Mouse (Mus musculus): ENCODE measurements around the gene Vipr1.
A peak's percentile ranks its signal among the peaks of the same experiment; 100 is the strongest.
"Not testable (repeated sequence)": the region's sequence is repeated elsewhere in the genome, so short reads cannot be mapped to it uniquely, and the experiment has no call there.

Vipr1 gene

DNA sequence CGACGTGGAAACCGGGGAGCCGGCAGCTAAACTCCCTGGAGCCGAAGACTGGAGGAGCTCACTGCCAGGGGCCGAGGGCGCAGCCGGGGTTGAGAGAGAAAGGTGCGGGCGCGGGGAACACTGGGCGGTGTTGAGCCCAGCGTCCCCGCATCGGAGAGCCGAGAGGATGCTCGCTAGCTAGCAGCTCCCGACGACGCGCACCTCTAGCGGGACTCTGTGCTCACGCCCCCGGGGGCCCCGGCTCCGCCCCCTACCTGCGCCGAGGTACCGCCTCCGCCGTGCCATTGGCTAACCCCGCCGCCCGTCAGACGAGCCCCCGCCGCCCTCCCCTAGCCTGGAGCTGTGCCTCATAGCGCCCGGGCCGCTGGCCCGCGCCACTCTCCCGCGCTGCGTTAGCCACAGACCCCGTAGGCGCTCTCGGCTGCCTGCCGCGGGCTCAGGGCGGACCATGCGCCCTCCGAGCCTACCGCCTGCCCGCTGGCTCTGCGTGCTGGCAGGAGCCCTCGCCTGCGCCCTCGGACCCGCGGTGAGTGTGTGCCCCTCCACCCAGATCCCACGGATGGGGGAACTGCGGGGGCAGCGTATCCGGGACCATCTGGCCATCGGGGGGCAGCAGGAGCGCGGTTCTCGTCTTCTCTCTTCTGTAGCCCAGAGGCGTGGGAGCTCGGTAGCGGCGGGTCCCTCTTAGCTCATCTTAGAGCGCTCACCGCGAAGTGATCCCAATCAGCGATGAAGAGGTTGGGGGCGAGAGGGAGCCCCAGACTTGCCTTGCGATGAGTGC lies at the start of gene Vipr1:
Gene Vipr1 (plus strand): TSS at position 316 of the 781 bp plus-strand sequence.
- DNase-seq = peak; percentile 53 to 69

DNA sequence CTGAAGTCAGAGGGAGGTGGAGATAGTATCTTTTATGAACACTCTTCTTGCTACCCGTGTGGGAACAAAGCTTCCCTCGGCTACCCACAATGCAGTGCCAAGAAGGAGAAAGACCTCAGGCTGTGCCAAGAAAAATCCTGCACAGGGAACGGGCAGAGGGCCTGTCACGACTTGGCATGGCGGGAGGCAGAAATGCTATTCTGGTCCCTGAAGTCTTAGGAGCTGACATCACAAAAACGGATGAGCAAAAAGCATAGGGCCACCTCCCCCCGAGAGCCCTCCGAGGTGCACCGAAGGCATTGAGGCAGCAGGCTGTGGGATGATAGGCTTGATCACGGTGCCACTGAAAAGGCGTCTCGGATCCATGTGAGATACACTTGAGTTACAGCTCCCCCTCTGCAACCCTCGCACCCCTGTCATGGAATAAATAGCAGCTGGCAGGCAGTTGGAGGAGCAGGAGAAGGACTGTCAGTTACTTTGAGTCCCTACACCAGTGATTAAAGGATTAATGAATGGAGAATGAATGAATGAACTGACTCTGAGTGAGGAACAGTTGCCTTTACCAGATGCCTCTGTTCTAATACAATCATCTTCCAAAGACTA lies 49.5 kb upstream of the Vipr1 start:
- no peak for DNase-seq

DNA sequence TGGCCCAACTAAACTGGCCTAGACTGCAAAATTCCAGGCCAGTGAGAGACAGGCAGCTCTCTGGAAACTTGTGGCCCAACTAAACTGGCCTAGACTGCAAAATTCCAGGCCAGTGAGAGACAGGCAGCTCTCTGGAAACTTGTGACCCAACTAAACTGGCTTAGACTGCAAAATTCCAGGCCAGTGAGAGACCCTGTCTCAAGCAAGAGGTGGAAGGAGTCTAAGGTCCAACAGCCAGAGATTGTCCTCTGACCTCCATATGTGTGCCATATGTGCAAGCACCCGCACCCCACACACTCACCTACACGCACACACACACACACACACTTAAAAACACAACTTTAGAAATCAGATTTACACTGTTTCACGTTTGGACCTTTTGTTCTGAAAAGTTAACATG lies 48.7 kb upstream of the Vipr1 start:
- not testable (repeated sequence) for DNase-seq

DNA sequence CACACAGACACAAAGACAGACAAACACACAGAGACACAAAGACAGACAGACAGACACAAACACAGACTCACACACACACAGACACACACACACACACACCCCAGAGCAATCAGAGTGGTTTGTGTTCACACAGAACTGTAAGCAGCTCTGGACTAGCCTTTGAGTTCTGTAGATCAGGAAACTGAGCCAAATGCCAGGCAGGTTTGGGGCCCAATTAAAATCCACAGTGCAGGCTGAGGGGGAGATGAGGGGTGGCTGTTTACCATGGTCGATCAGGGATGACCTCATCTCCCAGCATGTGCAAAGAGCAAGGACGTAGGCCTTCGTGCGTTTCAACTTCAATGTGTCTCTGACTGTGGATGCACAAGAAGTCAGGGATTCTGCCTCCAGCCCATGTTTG lies 47.7 kb upstream of the Vipr1 start:
- no peak for DNase-seq

DNA sequence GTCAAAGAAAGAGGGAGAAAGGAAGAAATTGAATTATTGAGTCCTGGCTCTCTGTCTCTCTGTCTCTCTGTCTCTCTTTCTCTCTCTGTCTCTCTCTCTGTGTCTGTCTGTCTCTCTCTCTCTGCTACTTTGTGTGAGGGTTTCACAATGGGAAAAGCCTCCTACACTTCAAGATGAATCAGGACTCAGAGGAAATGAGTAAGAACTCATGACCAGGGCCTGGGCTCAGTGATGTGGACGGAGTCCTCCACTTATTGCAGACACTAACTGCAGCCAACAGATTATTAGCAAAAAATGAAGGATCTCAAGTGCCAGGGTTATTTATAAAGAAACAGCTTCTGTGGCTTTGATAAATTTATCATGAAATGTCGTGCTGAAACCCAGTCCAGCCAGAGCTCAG lies 44.4 kb upstream of the Vipr1 start:
- no peak for DNase-seq

DNA sequence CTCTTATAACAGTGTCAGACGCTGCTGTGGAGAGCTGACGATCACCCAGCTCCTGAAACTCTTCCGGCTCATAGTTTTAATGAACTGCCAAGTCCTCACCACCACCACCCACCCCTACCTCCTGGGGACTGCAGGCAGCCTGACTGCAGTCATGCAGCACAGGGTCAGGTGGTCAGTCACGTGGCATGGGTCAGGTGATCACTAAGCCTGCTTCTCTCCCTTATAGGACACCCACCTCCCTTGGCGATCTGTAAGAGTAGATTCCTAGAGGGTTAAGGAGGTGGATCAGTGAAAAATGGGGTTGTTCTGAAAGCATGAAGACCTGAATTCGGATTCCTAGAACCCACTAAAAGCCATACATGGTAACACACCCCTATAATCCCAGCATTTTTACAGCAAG lies 43.0 kb upstream of the Vipr1 start:
- DNase-seq = peak; percentile 38 to 43

DNA sequence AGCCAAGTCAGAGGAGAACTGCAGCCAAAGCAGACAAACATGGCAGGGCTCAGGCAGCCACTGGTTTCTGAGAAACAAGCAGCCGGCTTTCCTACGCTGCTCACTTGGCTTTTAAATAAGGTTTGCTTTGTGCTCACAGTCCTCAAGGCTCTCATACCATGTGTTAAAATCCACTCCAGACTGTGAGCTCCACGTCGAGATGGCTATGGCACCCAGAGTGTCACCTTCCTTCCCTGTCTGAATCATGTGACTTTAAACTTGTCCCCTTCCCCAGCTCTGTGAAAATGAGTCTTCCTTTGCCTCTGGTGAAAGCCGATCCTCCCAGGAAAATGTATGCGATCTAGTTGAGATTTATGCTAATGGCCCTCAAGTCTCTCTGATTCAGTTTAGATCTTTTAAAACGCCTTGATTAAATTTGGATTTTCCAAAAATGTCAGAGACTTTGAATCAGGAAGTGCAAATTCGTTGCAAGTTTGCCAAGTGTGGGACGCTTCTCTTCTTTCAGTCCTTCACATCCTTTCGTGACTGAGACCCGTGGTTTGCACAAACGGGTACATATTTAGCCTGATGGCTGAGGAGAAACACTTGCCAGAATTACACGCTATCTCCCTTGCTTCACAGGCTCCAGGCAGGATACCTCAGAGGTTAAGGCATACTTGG lies 42.2 kb upstream of the Vipr1 start:
- DNase-seq = no peak

DNA sequence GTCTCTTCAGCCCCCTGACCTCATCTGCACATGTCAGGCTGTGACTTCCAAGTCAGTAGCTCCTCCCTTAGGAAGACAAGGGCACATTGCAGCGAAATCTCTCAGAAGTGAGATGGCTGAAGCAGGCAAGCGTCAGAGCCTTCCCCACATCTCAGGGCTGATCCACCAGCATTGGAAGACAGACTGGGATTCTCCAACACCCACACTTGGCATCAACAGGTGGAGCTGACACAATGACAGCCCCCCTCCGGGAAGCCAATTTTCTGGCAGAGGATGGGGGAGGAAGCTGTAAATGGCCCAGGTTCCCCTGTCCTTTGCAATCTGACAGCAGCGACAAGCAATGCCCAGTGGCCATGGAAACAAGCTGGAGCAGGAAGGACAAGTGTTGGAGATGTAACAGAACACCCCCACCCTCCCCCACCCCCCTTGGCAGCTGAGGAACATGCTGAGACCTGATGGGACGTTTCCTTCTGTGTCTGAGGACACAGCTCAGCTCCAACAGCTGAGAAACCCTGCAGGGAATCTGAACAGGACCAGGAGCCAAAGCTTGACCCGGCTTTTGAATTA lies 41.6 kb upstream of the Vipr1 start:
- no peak for DNase-seq

DNA sequence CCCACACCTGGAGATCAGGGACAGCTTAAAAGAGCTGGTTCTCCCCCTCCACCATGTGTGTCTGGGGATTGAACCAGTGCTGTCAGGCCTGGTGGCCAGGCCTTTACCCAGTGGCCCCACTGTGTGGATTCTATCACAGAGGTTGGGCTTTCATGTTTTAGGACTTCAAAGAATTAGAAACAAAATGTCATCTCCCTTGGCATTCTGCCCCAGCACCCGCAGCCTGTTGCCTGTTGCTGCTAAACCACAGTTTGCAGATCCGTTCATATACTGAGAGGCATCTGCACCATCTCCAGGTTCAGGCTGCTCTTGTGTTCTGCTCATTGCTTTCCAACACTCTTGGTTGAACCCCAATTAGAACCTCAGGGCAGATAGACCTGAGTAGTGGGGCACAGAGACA lies 40.1 kb upstream of the Vipr1 start:
- DNase-seq = no peak

DNA sequence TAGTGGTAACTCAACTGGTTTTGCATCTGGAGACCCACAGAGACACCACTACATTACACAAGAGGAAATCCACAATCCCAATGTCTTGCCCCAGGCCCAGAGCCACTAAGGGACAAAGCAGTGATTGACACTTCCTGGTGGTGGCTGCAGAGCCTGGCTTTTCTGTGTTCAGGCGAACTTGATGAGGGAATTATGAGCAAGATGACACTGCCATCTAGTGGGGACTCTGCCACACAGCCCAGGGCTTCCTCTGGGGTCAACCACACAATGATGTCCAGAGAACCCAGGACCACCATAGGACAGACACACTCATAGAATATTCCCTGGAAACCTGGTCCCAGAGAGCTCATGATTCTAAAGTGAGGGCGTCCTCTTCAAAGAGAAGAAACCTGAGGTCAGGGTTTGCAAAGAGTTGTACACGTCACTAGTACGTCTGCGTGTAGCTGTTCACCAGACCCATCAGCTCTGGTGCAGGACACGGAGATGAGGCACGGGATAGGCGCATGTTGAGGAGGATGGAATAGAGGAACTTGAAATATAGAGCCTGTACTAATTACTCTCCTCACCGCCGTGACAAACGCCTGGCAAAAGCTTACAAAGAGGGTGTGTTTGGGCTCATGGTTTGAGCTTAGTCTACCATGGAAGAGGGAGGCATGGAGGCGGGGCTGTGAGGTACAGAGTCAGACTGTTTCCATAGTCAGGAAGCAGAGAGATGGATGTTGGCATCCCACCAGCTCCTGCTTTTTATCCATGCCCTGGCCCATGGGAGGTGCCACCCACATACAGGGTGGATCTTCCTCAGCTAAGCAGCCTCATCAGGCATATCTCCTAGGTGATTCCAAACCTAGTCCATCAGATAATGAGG lies 36.9 kb upstream of the Vipr1 start:
- DNase-seq = peak; percentile 52 to 74

DNA sequence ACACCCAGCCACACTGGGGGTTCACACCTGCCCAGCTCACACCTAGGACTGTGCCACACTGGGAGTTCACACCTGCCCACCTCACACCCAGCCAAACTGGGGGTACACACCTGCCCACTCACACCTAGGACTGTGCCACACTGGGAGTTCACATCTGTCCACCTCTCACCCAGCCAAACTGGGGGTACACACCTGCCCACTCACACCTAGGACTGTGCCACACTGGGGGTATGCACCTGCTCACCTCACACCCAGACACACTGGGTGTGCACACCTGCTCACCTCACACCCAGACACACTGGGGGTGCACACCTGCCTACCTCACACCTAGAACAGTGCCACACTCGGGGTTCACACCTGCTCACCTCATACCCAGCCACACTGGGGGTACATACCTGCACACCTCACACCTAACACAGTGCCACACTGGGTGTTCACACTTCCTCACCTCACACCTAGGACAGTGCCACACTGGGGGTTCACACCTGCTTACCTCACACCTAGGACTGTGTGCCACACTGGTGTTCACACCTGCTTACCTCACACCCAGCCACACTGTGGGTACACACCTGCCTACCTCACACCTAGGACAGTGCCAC lies 35.9 kb upstream of the Vipr1 start:
- DNase-seq = no peak

DNA sequence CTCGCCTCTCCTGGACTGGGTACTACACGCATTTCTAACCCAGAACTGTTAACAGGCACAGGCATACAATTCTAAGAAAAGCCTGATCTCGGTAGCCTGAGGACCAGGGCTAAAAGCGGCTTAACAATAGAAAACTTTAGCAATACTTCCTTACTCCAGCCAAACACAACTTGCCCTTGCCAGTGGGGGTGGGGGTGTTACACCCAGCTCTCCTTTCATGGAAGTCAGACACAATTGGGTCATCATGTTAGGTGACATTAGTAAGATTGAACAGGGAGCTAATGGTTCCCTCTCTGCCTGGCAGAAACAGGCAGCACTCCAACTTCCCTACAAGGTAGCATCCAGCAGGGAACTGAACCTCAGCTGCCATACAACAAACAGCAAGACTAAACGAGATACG lies 33.1 kb upstream of the Vipr1 start:
- DNase-seq = no peak

DNA sequence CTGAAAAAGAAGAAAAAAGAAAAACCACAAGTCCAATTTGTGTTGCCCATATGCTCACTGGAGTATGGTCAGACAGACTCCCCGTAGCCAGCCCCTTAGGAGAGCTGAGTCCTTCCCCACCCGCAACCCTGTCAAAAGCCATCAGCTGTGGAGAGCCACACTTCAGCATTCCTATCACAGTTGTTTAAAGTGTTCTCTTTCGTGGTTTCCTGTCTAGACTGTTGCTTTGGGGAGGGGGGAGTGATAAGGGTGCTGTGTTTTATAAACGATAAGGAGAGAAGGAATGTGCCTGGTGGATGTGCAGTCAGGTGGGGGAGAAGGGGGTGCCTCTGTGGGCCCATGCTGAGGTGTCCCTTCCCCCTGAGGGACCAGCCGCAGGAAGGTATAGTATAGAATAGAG lies 29.3 kb upstream of the Vipr1 start:
- DNase-seq = no peak

DNA sequence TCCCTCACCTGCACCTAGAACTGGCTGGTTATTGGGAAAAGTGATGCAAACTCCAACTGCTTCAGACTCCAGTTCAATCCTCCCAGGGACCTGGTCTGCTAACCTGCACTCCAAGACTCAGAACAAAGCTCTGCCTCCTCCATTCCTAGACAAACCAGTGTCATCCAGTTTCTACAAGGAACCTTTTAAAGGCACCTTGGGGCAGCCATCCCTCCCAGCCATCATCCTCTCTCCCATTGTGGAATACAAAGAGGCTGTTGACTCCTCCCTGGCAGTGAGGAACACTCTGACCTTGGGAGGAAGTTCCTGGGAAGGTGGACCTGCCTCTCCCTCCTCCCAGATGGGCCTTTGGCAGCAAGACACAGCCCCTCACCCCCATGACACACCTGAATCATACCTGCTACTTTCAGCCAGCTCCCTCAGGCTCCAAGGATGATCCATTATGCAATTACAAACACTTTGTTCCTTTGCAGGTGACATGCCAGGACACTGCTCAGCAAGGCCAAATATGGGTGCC lies 28.2 kb upstream of the Vipr1 start:
- DNase-seq = no peak

DNA sequence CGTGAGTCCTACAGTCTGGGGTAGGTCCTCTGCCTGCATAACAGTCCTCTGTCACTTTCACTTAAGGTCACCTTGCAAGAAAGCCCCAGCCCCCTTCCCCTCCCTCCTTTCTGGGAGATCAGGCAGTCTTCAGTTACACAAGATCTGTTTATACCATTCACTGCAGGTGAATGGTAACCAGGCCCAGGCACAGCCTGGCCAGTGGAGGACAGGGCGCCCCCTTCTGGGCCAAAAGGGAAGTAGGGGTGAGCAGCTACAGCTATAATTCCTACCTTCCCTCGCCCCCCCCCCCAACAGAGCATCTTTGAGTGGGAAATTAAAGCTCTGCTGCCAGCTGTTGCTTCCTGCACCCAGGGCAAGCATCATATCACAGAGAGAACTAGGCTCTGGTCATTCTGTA lies 26.0 kb upstream of the Vipr1 start:
- no peak for DNase-seq

DNA sequence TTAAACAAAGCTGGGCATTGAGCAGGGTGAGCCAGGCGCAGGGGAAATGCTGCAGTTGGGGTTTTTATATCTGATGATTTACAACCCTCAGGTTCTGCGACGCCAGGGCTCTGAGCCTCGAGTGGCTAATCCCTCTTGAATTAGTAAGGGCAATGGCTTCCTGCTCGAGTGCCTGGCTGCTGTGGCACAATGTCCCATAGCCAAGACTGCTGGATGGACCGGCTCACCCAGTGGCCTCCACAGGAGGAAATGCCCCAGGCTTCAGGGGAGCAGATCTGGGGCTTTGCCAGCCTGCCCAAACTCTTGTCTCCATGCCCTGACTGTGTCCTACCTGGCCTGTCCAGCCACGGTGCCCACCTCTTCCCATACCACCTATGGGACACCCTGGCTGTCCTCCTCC lies 23.1 kb upstream of the Vipr1 start:
- no peak for DNase-seq

DNA sequence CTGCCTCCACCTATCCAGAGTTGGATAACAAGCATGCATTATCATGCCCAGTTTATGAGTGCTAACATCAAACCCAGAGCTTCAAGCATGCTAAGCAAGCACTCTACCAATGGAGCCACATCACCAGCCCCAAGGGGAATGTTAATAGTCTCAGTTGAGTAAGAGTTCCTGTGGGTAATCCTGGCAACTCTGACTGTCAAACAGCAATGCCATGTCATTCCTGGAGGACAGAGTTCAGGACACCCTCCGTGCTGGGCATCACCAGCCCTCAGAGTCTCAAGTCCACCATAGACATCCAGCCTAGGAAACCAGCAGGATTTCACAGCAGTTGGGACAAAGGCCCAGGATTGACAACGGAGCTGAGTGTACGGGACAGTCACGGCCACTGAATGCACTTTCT lies 19.3 kb upstream of the Vipr1 start:
- no peak for DNase-seq

DNA sequence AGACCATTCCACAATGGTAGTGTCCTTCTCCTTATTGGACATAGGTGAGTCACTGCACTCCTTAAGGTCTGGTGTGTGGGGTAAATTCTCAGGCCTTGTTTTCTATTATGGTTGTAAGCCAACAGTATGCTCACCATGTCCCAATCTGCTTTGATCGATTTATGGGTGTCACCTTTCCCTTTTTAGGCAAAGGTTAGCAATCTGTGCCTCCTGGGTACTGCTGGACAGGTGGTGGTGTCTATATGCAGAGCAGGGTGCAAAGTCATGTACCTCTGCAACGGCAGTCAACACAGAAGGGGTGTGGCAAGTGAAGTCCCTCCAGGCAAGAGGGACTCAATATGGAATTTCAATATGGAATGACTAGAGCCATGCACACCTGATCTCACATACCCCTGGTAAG lies 17.6 kb upstream of the Vipr1 start:
- DNase-seq = no peak

DNA sequence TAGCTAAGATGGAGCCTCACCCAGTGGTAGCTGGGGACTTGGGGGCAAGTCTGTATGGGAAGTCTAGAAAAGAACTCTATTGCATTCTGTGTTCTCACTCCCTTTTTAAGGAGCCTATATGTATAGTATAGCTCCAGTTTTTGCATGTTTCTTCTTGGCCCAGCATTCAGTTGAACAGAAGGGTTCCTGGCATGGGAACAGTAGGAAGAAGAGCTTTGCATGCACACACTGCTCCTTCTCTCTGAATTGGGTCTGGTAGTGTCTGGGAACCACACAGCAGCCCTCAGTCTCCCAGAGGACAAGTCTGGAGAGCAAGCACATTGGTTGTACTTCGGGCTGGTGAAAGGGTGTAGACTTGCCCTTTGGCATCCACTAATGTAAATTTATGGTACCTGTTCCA lies 11.9 kb upstream of the Vipr1 start:
- DNase-seq = no peak

DNA sequence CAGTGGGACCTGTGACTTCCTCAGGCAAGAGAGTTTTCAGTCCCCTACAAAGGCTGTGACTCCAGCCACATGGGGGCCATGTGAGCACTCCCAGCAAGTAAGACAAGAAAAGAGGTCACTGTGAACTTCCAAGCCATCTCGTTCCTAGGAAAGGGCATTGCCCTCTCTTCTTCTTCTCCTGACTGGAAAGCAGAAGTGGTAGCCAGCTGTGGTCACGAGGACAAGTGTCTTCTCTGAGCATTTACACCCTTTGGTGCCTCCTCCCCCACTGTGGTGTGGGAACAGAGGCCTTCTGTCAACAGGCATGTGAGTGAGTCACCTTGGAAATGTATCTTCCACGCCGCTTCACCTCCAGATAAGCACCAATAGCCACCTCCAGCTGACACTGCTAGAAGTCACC lies 10.6 kb upstream of the Vipr1 start:
- DNase-seq = no peak

DNA sequence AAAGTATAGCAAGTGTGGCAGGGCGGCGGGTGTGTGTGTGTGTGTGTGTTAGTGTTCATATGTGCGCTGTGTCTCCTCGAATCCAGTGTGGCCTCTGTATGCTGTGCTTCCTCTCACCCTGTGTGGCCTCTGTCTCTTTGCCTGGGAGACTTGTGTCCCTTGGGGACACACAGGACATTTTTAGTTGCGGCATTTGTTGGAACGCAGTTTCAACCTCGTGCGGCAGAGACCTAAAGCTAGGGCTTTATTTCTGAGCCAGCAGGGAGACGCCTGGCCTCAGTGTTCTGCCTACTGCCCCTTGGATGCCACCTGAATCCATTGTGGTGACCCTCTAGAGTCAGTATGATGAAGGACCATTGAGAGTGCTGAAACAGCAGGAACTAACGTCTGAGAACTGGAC lies 9.6 kb upstream of the Vipr1 start:
- no peak for DNase-seq

DNA sequence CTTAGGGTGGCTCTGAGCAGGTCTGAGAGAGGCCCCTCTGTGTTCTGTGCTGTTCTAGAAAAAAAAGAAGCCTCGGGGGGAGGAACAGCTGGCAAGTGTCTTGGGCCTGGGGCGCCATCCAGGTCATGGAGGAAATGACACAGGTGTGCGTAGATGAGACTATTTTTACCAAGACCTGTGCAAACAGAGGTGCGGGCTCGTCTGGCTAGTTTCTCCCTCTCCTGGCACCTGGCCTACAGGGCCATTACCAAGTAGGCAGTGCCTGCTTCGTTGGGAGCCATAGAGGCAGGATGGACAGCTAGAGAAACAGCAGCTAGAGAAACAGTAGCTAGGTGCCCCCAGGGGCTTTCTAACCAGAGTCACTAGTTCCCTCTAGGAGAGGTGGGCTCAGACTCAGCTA lies 9.2 kb upstream of the Vipr1 start:
- DNase-seq = no peak

All from kidney, adult 8-10 months (tissue).